Mouse (Mus musculus): ENCODE measurements around the gene Dis3l. TPM values are rescaled to one million over a fixed set of nuclear protein-coding genes. Genes with fewer than 3 reads are reported as not detected.
"Not testable (repeated sequence)": the region's sequence is repeated elsewhere in the genome, so short reads cannot be mapped to it uniquely, and the experiment has no call there.

Gene Dis3l
- polyA plus RNA-seq, 1 experiment: 4.5 TPM

- H3K36me3 ChIP-seq (ENCODE audit: control insufficient read depth, insufficient read depth, low read length): peaks cover 17% of the 10 kb centered on the region
- no peak overlapping the region for H3K4me3 ChIP-seq (ENCODE audit: extremely low read depth, insufficient read depth, insufficient read length)
- DNase-seq (ENCODE audit: low read depth in 1 of 2, low spot score in 2 of 2): no peak
- H3K4me1 ChIP-seq (ENCODE audit: control insufficient read depth, insufficient read depth, insufficient read length): no peaks in the 10 kb centered on the region
- no peaks in the 10 kb centered on the region for H3K27me3 ChIP-seq (ENCODE audit: control insufficient read depth, insufficient read depth, low read length)
- TF ChIP-seq CTCF (IDR thresholded peaks at IDR 0.05; ENCODE audit: extremely low read depth, insufficient read depth, insufficient read length, insufficient replicate concordance): no peak
- TF ChIP-seq POLR2A (IDR thresholded peaks at IDR 0.05; ENCODE audit: low read depth, low read length): no peak
- WGBS: 92% methylated on average over 5 of the region's 5 CpGs
- H3K27ac ChIP-seq (ENCODE audit: insufficient read depth, low read length): no peak overlapping the region
These were observed 24.1 kb downstream of the Dis3l start for GRCm38 (mm10) chr9:64316986-64317385.

- no peak for DNase-seq (ENCODE audit: low read depth in 1 of 2, low spot score in 2 of 2)
- H3K27ac ChIP-seq (ENCODE audit: insufficient read depth, low read length): no peak overlapping the region
- 95% methylated on average over 6 of the region's 6 CpGs for WGBS
- no peaks in the 10 kb centered on the region for H3K27me3 ChIP-seq (ENCODE audit: control insufficient read depth, insufficient read depth, low read length)
- TF ChIP-seq CTCF (IDR thresholded peaks at IDR 0.05; ENCODE audit: extremely low read depth, insufficient read depth, insufficient read length, insufficient replicate concordance) (no peak), POLR2A (IDR thresholded peaks at IDR 0.05; ENCODE audit: low read depth, low read length) (no peak)
- no peak overlapping the region for H3K4me3 ChIP-seq (ENCODE audit: extremely low read depth, insufficient read depth, insufficient read length)
- peaks cover 15% of the 10 kb centered on the region for H3K36me3 ChIP-seq (ENCODE audit: control insufficient read depth, insufficient read depth, low read length)
- H3K4me1 ChIP-seq (ENCODE audit: control insufficient read depth, insufficient read depth, insufficient read length): no peaks in the 10 kb centered on the region
These were observed 26.4 kb downstream of the Dis3l start for GRCm38 (mm10) chr9:64314696-64315095.

DNA sequence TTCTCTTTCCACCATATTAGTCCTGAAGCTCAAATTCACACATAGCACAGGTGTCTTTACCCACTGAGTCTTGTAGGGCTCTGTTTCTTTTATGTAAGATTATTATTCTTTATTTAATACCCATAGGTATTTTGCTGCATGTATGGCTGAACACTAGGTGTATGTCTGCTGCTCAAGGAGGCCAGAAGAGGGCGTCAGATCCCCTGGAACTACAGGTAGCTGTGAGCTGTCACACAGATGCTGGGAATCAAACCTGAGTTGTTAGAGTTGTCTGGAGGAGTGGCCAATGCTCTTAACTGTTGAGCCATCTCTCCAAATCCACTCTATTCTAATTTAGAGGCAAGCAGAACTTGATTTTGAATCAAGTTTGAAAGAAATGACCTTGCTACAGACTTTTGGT, 29.0 kb downstream of the Dis3l start:
- H3K36me3 ChIP-seq (ENCODE audit: control insufficient read depth, insufficient read depth, low read length): peaks cover 14% of the 10 kb centered on the region
- DNase-seq (ENCODE audit: low read depth in 1 of 2, low spot score in 2 of 2): no peak
- WGBS: 84% methylated on average over 1 of the region's 1 CpGs

GRCm38 (mm10) chr9:64310996-64311785, 29.9 kb downstream of the Dis3l start:
- no peak for DNase-seq (ENCODE audit: low read depth in 1 of 2, low spot score in 2 of 2)
- H3K27me3 ChIP-seq (ENCODE audit: control insufficient read depth, insufficient read depth, low read length): no peaks in the 10 kb centered on the region
- peaks cover 15% of the 10 kb centered on the region for H3K36me3 ChIP-seq (ENCODE audit: control insufficient read depth, insufficient read depth, low read length)
- no peak overlapping the region for H3K4me3 ChIP-seq (ENCODE audit: extremely low read depth, insufficient read depth, insufficient read length)
- TF ChIP-seq POLR2A (IDR thresholded peaks at IDR 0.05; ENCODE audit: low read depth, low read length) (no peak), CTCF (IDR thresholded peaks at IDR 0.05; ENCODE audit: extremely low read depth, insufficient read depth, insufficient read length, insufficient replicate concordance) (no peak)
- no peaks in the 10 kb centered on the region for H3K4me1 ChIP-seq (ENCODE audit: control insufficient read depth, insufficient read depth, insufficient read length)
- 92% methylated on average over 16 of the region's 16 CpGs for WGBS
- H3K27ac ChIP-seq (ENCODE audit: insufficient read depth, low read length): no peak overlapping the region

More for the DNA sequence above, 29.0 kb downstream of the Dis3l start:
- no peak overlapping the region for H3K4me3 ChIP-seq (ENCODE audit: extremely low read depth, insufficient read depth, insufficient read length)
- no peaks in the 10 kb centered on the region for H3K4me1 ChIP-seq (ENCODE audit: control insufficient read depth, insufficient read depth, insufficient read length)
- no peak overlapping the region for H3K27ac ChIP-seq (ENCODE audit: insufficient read depth, low read length)
- H3K27me3 ChIP-seq (ENCODE audit: control insufficient read depth, insufficient read depth, low read length): no peaks in the 10 kb centered on the region
- TF ChIP-seq POLR2A (IDR thresholded peaks at IDR 0.05; ENCODE audit: low read depth, low read length): no peak
- no peak for TF ChIP-seq CTCF (IDR thresholded peaks at IDR 0.05; ENCODE audit: extremely low read depth, insufficient read depth, insufficient read length, insufficient replicate concordance)

GRCm38 (mm10) chr9:64306476-64307312, 34.4 kb downstream of the Dis3l start:
- no peak for DNase-seq (ENCODE audit: low read depth in 1 of 2, low spot score in 2 of 2)
- WGBS: 82% methylated on average over 6 of the region's 6 CpGs
- Histone ChIP-seq H3K27ac (ENCODE audit: insufficient read depth, low read length) (no peak overlapping the region), H3K36me3 (ENCODE audit: control insufficient read depth, insufficient read depth, low read length) (peaks cover 24% of the 10 kb centered on the region), H3K27me3 (ENCODE audit: control insufficient read depth, insufficient read depth, low read length) (no peaks in the 10 kb centered on the region), H3K4me3 (ENCODE audit: extremely low read depth, insufficient read depth, insufficient read length) (no peak overlapping the region), H3K4me1 (ENCODE audit: control insufficient read depth, insufficient read depth, insufficient read length) (no peaks in the 10 kb centered on the region)
- TF ChIP-seq CTCF (IDR thresholded peaks at IDR 0.05; ENCODE audit: extremely low read depth, insufficient read depth, insufficient read length, insufficient replicate concordance) (no peak), POLR2A (IDR thresholded peaks at IDR 0.05; ENCODE audit: low read depth, low read length) (no peak)

DNA sequence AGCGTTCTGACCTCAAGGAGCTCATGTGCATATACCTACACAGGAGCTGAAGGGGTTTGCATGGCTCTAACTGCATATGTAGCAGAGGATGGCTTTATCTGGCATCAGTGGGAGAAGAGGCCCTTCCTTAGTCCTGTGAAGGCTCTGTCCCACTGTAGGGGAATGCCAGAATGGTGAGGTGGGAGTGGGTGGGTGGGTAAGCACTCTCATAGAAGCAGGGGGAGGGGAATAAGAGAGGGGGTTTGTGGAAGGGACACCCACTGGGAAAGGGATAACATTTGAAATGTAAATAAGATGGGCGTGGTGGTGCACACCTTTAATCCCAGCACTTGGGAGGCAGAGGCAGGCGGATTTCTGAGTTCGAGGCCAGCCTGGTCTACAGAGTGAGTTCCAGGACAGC, 38.0 kb downstream of the Dis3l start:
- not testable (repeated sequence) for DNase-seq (ENCODE audit: low read depth in 1 of 2, low spot score in 2 of 2); H3K27me3 ChIP-seq (ENCODE audit: control insufficient read depth, insufficient read depth, low read length); H3K4me1 ChIP-seq (ENCODE audit: control insufficient read depth, insufficient read depth, insufficient read length); H3K4me3 ChIP-seq (ENCODE audit: extremely low read depth, insufficient read depth, insufficient read length); H3K27ac ChIP-seq (ENCODE audit: insufficient read depth, low read length)
- whole genome bisulfite sequencing: 91% methylated on average over 4 of the region's 4 CpGs
- H3K36me3 ChIP-seq (ENCODE audit: control insufficient read depth, insufficient read depth, low read length): peaks cover 24% of the 10 kb centered on the region
